Mouse (Mus musculus) liver, postnatal 0 days (tissue): Measurements from ENCODE around the gene Zdhhc23. TPM values are rescaled to one million over a fixed set of nuclear protein-coding genes. Genes with fewer than 3 reads are reported as not detected.

Source experiments
- ATAC-seq: fragments of 200-750 bp; cut with Nextera tagmentation; 2 replicates; pipeline ENCODE4 v1.8.0; 2017; ENCODE audit warnings: mild to moderate bottlenecking, moderate library complexity
- DNase-seq: peaks from one replicate; pipeline ENCODE4 v3.0.0-alpha.2; 2016
- H3K27ac ChIP-seq: fragments of 300-500 bp; sonication (generic); 2 replicates; pipeline ENCODE4 v1.5.1; 2014; ENCODE audit warnings: antibody characterized with exemption, moderate library complexity, mild to moderate bottlenecking, low read depth
- H3K27me3 ChIP-seq: fragments of 300-500 bp; sonication (generic); 2 replicates; pipeline ENCODE4 v1.6.1; 2014; ENCODE audit warnings: low read length, control low read depth, mixed read lengths; ENCODE audit not compliant: insufficient read depth
- H3K36me3 ChIP-seq: fragments of 300-500 bp; sonication (generic); replicated peaks from 2 replicates; pipeline ENCODE4 v1.6.1; 2014; ENCODE audit warnings: mild to moderate bottlenecking, control low read depth, low read length, moderate library complexity, mixed read lengths; ENCODE audit not compliant: insufficient read depth
- H3K4me1 ChIP-seq: fragments of 300-500 bp; sonication (generic); 2 replicates; pipeline ENCODE4 v1.6.1; 2014; ENCODE audit warnings: antibody characterized with exemption, mild to moderate bottlenecking, control low read depth; ENCODE audit not compliant: insufficient read depth
- H3K4me2 ChIP-seq: fragments of 300-500 bp; sonication (generic); 2 replicates; pipeline ENCODE4 v1.6.1; 2014; ENCODE audit warnings: low read depth, mild to moderate bottlenecking, low read length, moderate library complexity, mixed read lengths
- H3K4me3 ChIP-seq: fragments of 300-500 bp; sonication (generic); 2 replicates; pipeline ENCODE4 v1.5.1; 2014; ENCODE audit warnings: low read depth, low read length
- H3K9ac ChIP-seq: fragments of 300-500 bp; sonication (generic); replicated peaks from 2 replicates; pipeline ENCODE4 v1.6.1; 2014; ENCODE audit warnings: mild to moderate bottlenecking, moderate library complexity
- H3K9me3 ChIP-seq: fragments of 300-500 bp; sonication (generic); 2 replicates; pipeline ENCODE4 v1.6.1; 2016; ENCODE audit warnings: mild to moderate bottlenecking, control low read depth, low read length, mixed read lengths
- CTCF ChIP-seq: sonication (generic); IDR thresholded peaks from 2 replicates; pipeline ENCODE4 v1.5.1; 2016; ENCODE audit warnings: antibody characterized with exemption, low read depth
- EP300 ChIP-seq: IDR thresholded peaks from 2 replicates; pipeline ENCODE4 v1.6.1; 2016; ENCODE audit warnings: antibody characterized with exemption, low read depth, mild to moderate bottlenecking
- WGBS: fragments of 180-500 bp; shearing (Covaris S2); extraction: QIAGEN DNeasy Blood & Tissue Kit; methylation state at CpG from one replicate; pipeline ENCODE4 v1.1.7; 2014; ENCODE audit not compliant: insufficient replicate concordance; 5-methylcytosine and 5-hydroxymethylcytosine counted together
- polyA plus RNA-seq: library from polyadenylated mRNA; unstranded; fragments of >200 nt; fragmentation: Nextera tagmentation; extraction: Ambion mirVana; gene quantifications from 2 replicates; pipeline ENCODE4 v1.2.1, GENCODE M21; 2015

Zdhhc23 gene
- polyA plus RNA-seq, 1 experiment from 2014 or later = 0.20 TPM

GRCm38 (mm10) chr16:43931502-43931901 lies 48.1 kb downstream of the Zdhhc23 start:
- Histone ChIP-seq H3K4me1 (0 out of 2 replicates have a peak, but pooled peaks cover 3% of the 10 kb centered on the region), H3K9me3 (no peaks in the 10 kb centered on the region), H3K4me2 (no peak overlapping the region), H3K36me3 (no peaks in the 10 kb centered on the region), H3K4me3 (no peak overlapping the region), H3K27ac (no peak overlapping the region), H3K27me3 (no peaks in the 10 kb centered on the region), H3K9ac (no peak overlapping the region)
- no peak for ATAC-seq
- TF ChIP-seq EP300 (no peak), CTCF (no peak)
- no peak for DNase-seq
- 74% methylated on average over 3 of the region's 3 CpGs for WGBS

DNA sequence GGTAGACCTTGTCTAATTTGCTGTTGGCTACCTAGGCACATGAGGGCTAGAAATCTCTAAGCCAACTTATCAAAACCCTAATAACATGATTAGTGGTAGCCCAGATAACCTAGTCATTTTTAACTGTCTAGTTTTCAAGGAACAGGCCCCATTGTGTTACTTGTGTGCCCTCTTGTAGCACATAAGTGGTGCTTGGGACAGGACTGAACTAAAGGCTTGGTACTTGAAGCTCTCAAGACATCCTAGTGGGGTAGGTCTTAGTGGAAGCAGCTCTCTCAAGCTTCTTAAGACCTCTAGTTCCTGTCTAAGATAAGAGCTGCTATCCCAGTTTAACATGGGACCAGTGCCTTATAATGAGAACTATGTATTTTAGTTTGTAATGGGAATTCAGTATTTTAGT lies 49.0 kb downstream of the Zdhhc23 start:
- Histone ChIP-seq H3K9me3 (no peaks in the 10 kb centered on the region), H3K4me1 (0 out of 2 replicates have a peak, but pooled peaks cover 3% of the 10 kb centered on the region), H3K27ac (no peak overlapping the region), H3K36me3 (no peaks in the 10 kb centered on the region), H3K4me3 (no peak overlapping the region), H3K9ac (no peak overlapping the region), H3K27me3 (no peaks in the 10 kb centered on the region), H3K4me2 (no peak overlapping the region)
- ATAC-seq (no peak), DNase-seq (no peak)
- TF ChIP-seq CTCF (no peak), EP300 (no peak)

- Histone ChIP-seq H3K4me2 (no peak within 1 kb of the TSS), H3K4me3 (no peak within 1 kb of the TSS), H3K27me3 (no peaks in the 10 kb centered on the region), H3K9me3 (no peaks in the 10 kb centered on the region), H3K36me3 (no peaks in the 10 kb centered on the region), H3K27ac (no peak within 1 kb of the TSS), H3K9ac (no peak within 1 kb of the TSS), H3K4me1 (0 out of 2 replicates have a peak, but pooled peaks cover 3% of the 10 kb centered on the region)
- no peak for TF ChIP-seq EP300
- TF ChIP-seq CTCF = no peak
- 77% methylated on average over 6 of the region's 6 CpGs for WGBS
- ATAC-seq (no peak), DNase-seq (no peak)
These were observed 53.2 kb downstream of the Zdhhc23 start, which contains the start of gene Qtrt2 for GRCm38 (mm10) chr16:43926341-43926859. TSS of gene Qtrt2 (minus strand) at chr16:43926809.

- no peaks in the 10 kb centered on the region for H3K27me3 ChIP-seq
- H3K9ac ChIP-seq = no peak overlapping the region
- H3K36me3 ChIP-seq = no peaks in the 10 kb centered on the region
- H3K4me3 ChIP-seq = no peak overlapping the region
- ATAC-seq (no peak), DNase-seq (no peak)
- 75% methylated on average over 1 of the region's 1 CpGs for WGBS
- no peak overlapping the region for H3K27ac ChIP-seq
- TF ChIP-seq EP300 = no peak
- no peak for TF ChIP-seq CTCF
- H3K4me1 ChIP-seq = 0 out of 2 replicates have a peak, but pooled peaks cover 3% of the 10 kb centered on the region
- no peak overlapping the region for H3K4me2 ChIP-seq
- no peaks in the 10 kb centered on the region for H3K9me3 ChIP-seq
These were observed 53.7 kb downstream of the Zdhhc23 start for GRCm38 (mm10) chr16:43925846-43926245.

- WGBS = 63% methylated on average over 6 of the region's 6 CpGs
- Histone ChIP-seq H3K27ac (no peak overlapping the region), H3K4me1 (0 out of 2 replicates have a peak, but pooled peaks cover 3% of the 10 kb centered on the region), H3K4me2 (no peak overlapping the region), H3K27me3 (no peaks in the 10 kb centered on the region), H3K4me3 (no peak overlapping the region), H3K36me3 (no peaks in the 10 kb centered on the region), H3K9ac (no peak overlapping the region), H3K9me3 (no peaks in the 10 kb centered on the region)
- ATAC-seq = no peak
- TF ChIP-seq CTCF (no peak), EP300 (no peak)
- DNase-seq = no peak
These were observed 54.5 kb downstream of the Zdhhc23 start for GRCm38 (mm10) chr16:43925001-43925558.

DNA sequence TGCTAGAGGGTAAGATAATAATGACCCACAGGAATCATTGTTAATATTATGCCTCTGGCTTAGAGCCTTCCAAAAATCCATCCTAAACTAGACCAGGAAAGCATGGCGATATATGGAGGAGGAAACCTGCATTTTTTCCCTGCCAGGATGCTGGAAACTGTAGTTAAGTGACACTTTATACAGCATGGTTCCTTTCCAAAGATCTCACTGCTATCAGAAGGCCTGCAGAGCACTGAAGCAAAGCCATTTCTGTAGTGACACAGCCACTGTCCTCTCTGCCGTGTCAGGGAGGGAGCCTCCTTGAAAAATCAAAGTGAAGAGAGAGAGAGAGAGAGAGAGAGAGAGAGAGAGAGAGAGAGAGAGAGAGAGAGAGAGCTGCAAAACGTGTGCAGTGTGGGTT lies 57.0 kb downstream of the Zdhhc23 start:
- H3K4me1 ChIP-seq = no peaks in the 10 kb centered on the region
- no peaks in the 10 kb centered on the region for H3K36me3 ChIP-seq
- H3K27ac ChIP-seq = no peak overlapping the region
- H3K4me2 ChIP-seq = no peak overlapping the region
- TF ChIP-seq EP300 = no peak
- no peak for TF ChIP-seq CTCF
- H3K4me3 ChIP-seq = no peak overlapping the region
- no peak overlapping the region for H3K9ac ChIP-seq
- H3K27me3 ChIP-seq = no peaks in the 10 kb centered on the region
- DNase-seq (no peak), ATAC-seq (no peak)
- WGBS = 71% methylated on average over 3 of the region's 3 CpGs
- no peaks in the 10 kb centered on the region for H3K9me3 ChIP-seq

DNA sequence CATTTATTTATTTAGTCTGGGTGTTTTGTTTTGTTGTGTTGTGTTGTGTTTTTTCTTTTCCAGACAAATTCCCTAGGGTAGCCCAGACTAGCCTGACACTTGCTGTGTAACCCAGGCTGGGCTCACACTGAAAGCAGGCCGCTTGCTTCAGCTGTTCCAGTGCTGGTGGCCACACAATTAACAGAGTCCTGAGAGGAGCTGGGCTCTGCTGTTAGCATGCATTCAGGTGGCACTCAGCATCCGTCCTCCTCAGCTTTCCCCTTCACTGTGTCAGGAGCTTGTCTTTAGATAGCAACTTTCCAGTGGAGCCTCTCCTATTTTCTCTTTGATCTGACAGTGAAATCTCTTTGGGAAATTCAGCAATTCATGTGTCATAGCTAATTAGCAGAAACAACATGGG lies 57.6 kb downstream of the Zdhhc23 start:
- 71% methylated on average over 2 of the region's 2 CpGs for WGBS
- H3K27ac ChIP-seq = no peak overlapping the region
- no peak for DNase-seq
- no peak overlapping the region for H3K4me3 ChIP-seq
- no peak for ATAC-seq
- H3K4me2 ChIP-seq = no peak overlapping the region
- H3K36me3 ChIP-seq = no peaks in the 10 kb centered on the region
- TF ChIP-seq EP300 (no peak), CTCF (no peak)
- no peaks in the 10 kb centered on the region for H3K4me1 ChIP-seq
- no peaks in the 10 kb centered on the region for H3K27me3 ChIP-seq
- H3K9me3 ChIP-seq = no peaks in the 10 kb centered on the region
- no peak overlapping the region for H3K9ac ChIP-seq
